16 mouse cellular contexts compared by ENCODE assay signal in genomic region chr15:69413531-69414011, GRCm38 (mm10).
A peak's percentile ranks its signal among the peaks of the same experiment; 100 is the strongest.
DNase-seq lines count a peak whose midpoint lies in the region; ATAC-seq lines count a peak whose summit lies in the region.
"Had no signal": no experiment of that assay in that cellular context is flagged by ENCODE, and none has a peak within 500 bp of the region (broad histone marks: within the 10 kb centered on the region; RNA-seq: fewer than 3 reads in every experiment).

No protein-coding gene starts in this region.

- no peaks in the 10 kb centered on the region for H3K9me3 ChIP-seq in forebrain, embryonic 16.5 days (ENCODE audit: control insufficient read depth, low read length)
- H3K9me3 ChIP-seq in forebrain, embryonic 11.5 days (ENCODE audit: control insufficient read depth, low read length): no peaks in the 10 kb centered on the region
- H3K9me3 ChIP-seq: kidney, embryonic 15.5 days; limb, embryonic 13.5 days; neural tube, embryonic 13.5 days had no signal

- no peak overlapping the region for H3K4me3 ChIP-seq in forebrain, embryonic 16.5 days (replicated peaks; ENCODE audit: low read length)
- H3K4me3 ChIP-seq in forebrain, embryonic 11.5 days (ENCODE audit: low read depth, low read length): no peak overlapping the region
- H3K4me3 ChIP-seq: kidney, embryonic 15.5 days; limb, embryonic 13.5 days; neural tube, embryonic 13.5 days had no signal

- no peaks in the 10 kb centered on the region for H3K36me3 ChIP-seq in forebrain, embryonic 16.5 days (ENCODE audit: control insufficient read depth, insufficient read depth)
- no peaks in the 10 kb centered on the region for H3K36me3 ChIP-seq in forebrain, embryonic 11.5 days (ENCODE audit: control insufficient read depth, insufficient read depth, low read length)
- H3K36me3 ChIP-seq: kidney, embryonic 15.5 days; limb, embryonic 13.5 days; neural tube, embryonic 13.5 days had no signal

- no peaks in the 10 kb centered on the region for H3K4me1 ChIP-seq in forebrain, embryonic 16.5 days (replicated peaks; ENCODE audit: control insufficient read depth, insufficient read depth, low read length)
- no peaks in the 10 kb centered on the region for H3K4me1 ChIP-seq in forebrain, embryonic 11.5 days (replicated peaks; ENCODE audit: control insufficient read depth, insufficient read depth, low read length)
- H3K4me1 ChIP-seq: kidney, embryonic 15.5 days; limb, embryonic 13.5 days; neural tube, embryonic 13.5 days had no signal

- no peak for DNase-seq in forebrain, embryonic 11.5 days (ENCODE audit: low spot score)
- peak; percentile 54 for DNase-seq in Muller cell, postnatal 12 days (ENCODE audit: inconsistent ontology term)
- peak; percentile 35 to 57 for DNase-seq in frontal cortex, postnatal 36 days (ENCODE audit: low spot score in 2 of 2)
- DNase-seq in left cerebral cortex, adult 8-10 months (ENCODE audit: low spot score in 2 of 2): peak; percentile 2 to 57
- DNase-seq in MN1 (ENCODE audit: low spot score): no peak
- no peak for DNase-seq in lung, adult 18-20 months
- DNase-seq: gastrocnemius, postnatal 36 days; liver, postnatal 0 days; retina, postnatal 1 day; thymus, postnatal 25 days had no signal

- ATAC-seq in forebrain, embryonic 16.5 days: peak; percentile 23; the same call in 1 of the 2 replicates
- no peak for ATAC-seq in forebrain, embryonic 11.5 days (replicated peaks; ENCODE audit: low FRiP score)
- ATAC-seq: CD4-positive, CD25-positive, alpha-beta regulatory T cell, adult 4 months; liver, postnatal 0 days; midbrain, embryonic 16.5 days had no signal

- H3K9ac ChIP-seq in forebrain, embryonic 16.5 days (replicated peaks; ENCODE audit: low read depth, low read length): no peak overlapping the region
- H3K9ac ChIP-seq in forebrain, embryonic 11.5 days (ENCODE audit: low read length): no peak overlapping the region
- H3K9ac ChIP-seq: kidney, embryonic 15.5 days; limb, embryonic 13.5 days; liver, postnatal 0 days; neural tube, embryonic 13.5 days had no signal

- 93% methylated on average over 1 of the region's 1 CpGs for WGBS in forebrain, embryonic 16.5 days
- 100% methylated on average over 1 of the region's 1 CpGs for WGBS in forebrain, embryonic 11.5 days

- no peak overlapping the region for H3K27ac ChIP-seq in forebrain, embryonic 16.5 days (ENCODE audit: low read length)
- no peak overlapping the region for H3K27ac ChIP-seq in forebrain, embryonic 11.5 days (ENCODE audit: low read depth, low read length)
- H3K27ac ChIP-seq: kidney, embryonic 15.5 days; limb, embryonic 13.5 days; neural tube, embryonic 13.5 days had no signal

- no peak overlapping the region for H3K4me2 ChIP-seq in forebrain, embryonic 16.5 days (ENCODE audit: low read length)
- no peak overlapping the region for H3K4me2 ChIP-seq in forebrain, embryonic 11.5 days (ENCODE audit: low read depth, low read length, severe bottlenecking)
- H3K4me2 ChIP-seq: kidney, embryonic 15.5 days; limb, embryonic 13.5 days; neural tube, embryonic 13.5 days had no signal

- H3K27me3 ChIP-seq in forebrain, embryonic 16.5 days (replicated peaks; ENCODE audit: control insufficient read depth, insufficient read depth, low read length): no peaks in the 10 kb centered on the region
- H3K27me3 ChIP-seq in forebrain, embryonic 11.5 days (ENCODE audit: control insufficient read depth, insufficient read depth, low read length): no peaks in the 10 kb centered on the region
- H3K27me3 ChIP-seq: kidney, embryonic 15.5 days; limb, embryonic 13.5 days; neural tube, embryonic 13.5 days had no signal

Comparison
In these comparisons a context has a peak if more than half of its experiments do, and no peak if none do; other contexts are left out.
1. DNase-seq: peak in Muller cell, postnatal 12 days (single experiment), frontal cortex, postnatal 36 days (2 of 2) and left cerebral cortex, adult 8-10 months (2 of 2); none in forebrain, embryonic 11.5 days (single experiment), MN1 (single experiment) and lung, adult 18-20 months (0 of 2).